Mouse (Mus musculus) liver, embryonic 14.5 days (tissue): ENCODE measurements at regions not wholly inside any gene's neighbourhood (a gene's known extent, or its start where the extent isn't known, plus 50 kb on each side); places are given as distances from the start of the nearest gene placed in this dataset.

Experiments used
- CTCF ChIP-seq: IDR thresholded peaks from 2 replicates; pipeline ENCODE4 v1.5.1; 2016; ENCODE audit warnings: antibody characterized with exemption, low read depth, control low read depth
- EP300 ChIP-seq: IDR thresholded peaks from 2 replicates; pipeline ENCODE4 v1.6.1; 2016; ENCODE audit warnings: antibody characterized with exemption, low read depth

GRCm38 (mm10) chr1:185823226-185823625, 293.9 kb downstream of the Lyplal1 start:
- TF ChIP-seq CTCF, result no peak
- TF ChIP-seq EP300, result no peak
